Mouse (Mus musculus) heart, adult 18-20 months (tissue): ENCODE results near the gene 4933415A04Rik. TPM values are rescaled to one million over a fixed set of nuclear protein-coding genes. Genes with fewer than 3 reads are reported as not detected.

Experiments
- DNase-seq, 2 experiments: peaks; one replicate each; pipeline ENCODE4 v3.0.0; 2021 to 2022; ENCODE audit warnings: mixed read lengths in 1 of 2
- total RNA-seq, 2 experiments: library from RNA; stranded (reverse); gene quantifications; 2 replicates each; pipeline ENCODE4 v1.2.3; 2021

Gene 4933415A04Rik
- total RNA-seq, 2 experiments from 2014 or later: 0.20 to 0.36 TPM

DNA sequence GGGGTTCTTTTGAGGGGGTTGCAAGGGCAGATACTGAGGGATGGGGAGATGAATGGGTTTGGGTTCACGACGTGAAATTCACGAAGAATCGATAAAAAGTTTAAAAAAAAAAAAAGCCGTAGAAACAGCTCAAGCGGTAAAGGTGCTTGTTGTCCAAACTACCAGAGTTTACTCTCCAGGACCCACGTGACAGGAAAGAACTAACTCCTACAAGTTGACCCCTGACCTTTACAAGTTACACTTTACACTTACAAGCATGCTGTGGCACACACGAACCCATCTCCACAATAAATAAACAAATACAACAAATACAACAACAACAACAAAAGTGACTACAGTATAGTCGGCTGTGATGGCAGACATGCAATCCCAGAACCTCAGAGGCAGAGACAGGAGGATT, 44.8 kb downstream of the 4933415A04Rik start:
- no peak for DNase-seq

DNA sequence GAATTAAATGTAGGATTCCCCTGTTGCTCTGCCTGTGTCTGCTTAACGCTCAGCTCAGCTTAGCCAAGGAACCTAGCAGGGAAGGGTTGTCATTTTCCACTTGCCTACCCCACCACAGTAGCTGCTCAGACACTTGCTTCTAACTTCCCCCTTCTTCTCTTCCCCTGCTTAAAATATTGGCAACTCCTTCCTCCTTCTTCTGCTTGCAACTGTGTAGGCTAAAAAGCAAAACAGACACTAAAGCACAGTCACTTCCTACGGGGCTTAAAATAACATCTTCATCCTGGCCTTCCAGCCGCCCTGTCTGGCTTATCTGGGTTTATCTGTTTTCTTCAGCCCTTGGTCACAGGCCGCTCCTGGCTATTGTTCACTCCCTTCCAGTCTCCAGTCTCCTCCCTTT, 45.7 kb downstream of the 4933415A04Rik start:
- DNase-seq: peak; percentile 20 to 33

DNA sequence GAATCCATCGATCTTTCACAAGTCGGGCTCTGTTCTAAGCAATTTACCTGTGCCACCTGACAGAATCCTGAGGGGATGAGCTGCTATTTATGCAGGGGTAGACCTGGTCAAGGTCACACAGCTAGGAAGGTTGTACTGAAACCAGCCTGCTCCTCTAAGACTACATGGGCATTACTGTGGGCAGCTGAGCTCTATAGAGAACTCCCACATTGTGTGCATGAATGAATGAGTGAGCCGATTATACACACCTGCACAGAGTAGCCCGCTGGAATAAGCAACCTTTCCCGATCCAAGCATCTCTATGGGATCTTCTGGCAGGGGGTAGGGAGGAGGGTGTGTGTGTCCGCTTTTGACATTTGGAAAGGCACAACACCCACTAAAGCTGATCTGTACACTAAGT, 46.3 kb downstream of the 4933415A04Rik start:
- no peak for DNase-seq

DNA sequence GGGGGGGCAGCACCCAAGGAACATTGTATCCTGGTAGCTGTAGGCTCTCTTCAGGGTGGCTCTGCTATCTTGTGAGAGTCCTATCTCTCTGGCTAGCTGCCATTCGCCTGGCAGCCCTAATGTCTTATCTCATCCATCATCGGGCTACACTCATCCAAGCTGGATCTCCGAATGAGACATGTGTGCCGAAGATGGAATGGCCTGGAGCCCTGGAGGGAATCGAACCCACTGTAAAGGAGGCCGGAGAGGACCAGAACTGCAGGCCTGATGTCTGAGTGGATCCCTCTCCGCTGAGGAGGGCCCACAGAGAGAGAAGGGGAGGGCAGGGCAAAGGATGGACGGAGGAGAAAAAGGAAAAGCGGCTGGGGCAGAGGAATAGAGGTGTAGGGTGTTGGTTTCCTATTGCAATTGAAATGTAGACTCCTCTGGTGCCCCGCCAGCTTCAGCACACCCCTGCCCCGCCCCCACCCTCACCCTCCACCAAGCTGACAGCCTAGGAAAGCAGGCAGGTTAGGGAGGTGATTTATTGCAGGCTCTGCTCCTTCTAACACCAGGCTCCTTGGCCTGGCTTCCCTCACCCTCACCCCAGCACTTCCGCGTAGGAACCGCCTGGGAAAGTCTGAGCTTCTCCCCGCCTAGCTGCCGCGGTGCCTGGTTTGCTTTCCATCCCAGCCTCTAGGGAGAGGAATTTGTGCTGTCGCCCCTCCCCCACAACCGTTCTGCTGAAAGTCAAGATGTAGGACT, 47.0 kb downstream of the 4933415A04Rik start:
- peak; percentile 76 to 86 for DNase-seq

DNA sequence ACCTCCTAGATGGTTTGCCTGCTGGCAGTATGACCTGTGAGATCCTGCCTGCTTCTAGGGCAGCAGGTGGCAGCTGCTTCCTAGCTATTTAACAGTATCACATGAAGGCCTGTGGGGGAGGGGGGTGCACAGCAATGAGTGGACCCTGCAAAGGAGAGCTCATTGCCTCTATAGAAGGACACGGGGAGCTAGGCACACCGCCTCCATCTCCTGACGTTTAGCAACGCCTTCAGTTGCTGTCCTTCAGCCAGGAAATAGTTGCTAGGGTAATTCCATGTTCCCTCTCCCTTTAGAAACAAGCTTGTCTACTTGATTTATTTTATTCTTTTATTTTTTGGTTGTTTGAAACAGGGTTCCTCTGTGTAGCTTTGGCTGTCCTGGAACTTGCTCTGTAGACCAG, 49.9 kb downstream of the 4933415A04Rik start:
- no peak for DNase-seq

DNA sequence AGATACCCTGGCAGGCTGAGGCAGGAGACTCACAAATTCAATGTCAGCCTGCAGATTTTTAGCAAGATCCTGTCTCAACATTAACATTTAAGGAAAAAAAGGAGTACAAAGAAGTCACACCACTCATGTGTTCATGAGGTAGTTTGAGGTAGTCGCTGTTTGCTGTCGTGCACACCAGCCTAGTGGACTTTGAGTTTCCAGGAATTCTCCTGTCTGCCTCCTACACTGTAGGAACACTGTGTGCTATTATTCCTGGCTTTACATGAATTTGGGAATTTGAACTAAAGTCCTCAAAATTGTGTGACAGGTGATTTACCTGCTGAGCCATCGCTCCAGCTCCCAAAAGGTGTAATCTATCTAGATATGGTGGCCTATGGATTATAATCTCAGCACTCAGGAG, 51.6 kb downstream of the 4933415A04Rik start:
- no peak for DNase-seq

Other genes starting within 250 kb of the 4933415A04Rik start
- 10 to 100 TPM; 85.4 to 89.1 TPM for gene Pttg1, start 160.8 kb upstream of the 4933415A04Rik start, total RNA-seq
- gene Slu7, start 153.3 kb upstream of the 4933415A04Rik start, total RNA-seq: 10 to 100 TPM; 30.2 to 34.6 TPM
- gene C1qtnf2, start 112.8 kb upstream of the 4933415A04Rik start, total RNA-seq: 1 to 10 TPM; 3.8 to 4.2 TPM
- gene Ccnjl, start 58.3 kb upstream of the 4933415A04Rik start, total RNA-seq: 1 to 10 TPM; 1.3 to 1.6 TPM
- not detected for gene Fabp6, start 14.5 kb downstream of the 4933415A04Rik start, total RNA-seq
- 10 to 100 TPM; 14.9 to 16.4 TPM for gene Pwwp2a, start 95.0 kb downstream of the 4933415A04Rik start, total RNA-seq
- gene Ttc1, start 161.0 kb downstream of the 4933415A04Rik start, total RNA-seq: 10 to 100 TPM; 52.1 to 59.8 TPM